Mouse (Mus musculus): ENCODE measurements around the gene 1700001F09Rik. TPM values are rescaled to one million over a fixed set of nuclear protein-coding genes. Genes with fewer than 3 reads are reported as not detected.

Gene 1700001F09Rik
- not detected for total RNA-seq (2023)

GRCm38 (mm10) chr14:43347711-43348110 is at the start of gene 1700001F09Rik:
1700001F09Rik (minus strand) TSS chr14:43347811.

DNA sequence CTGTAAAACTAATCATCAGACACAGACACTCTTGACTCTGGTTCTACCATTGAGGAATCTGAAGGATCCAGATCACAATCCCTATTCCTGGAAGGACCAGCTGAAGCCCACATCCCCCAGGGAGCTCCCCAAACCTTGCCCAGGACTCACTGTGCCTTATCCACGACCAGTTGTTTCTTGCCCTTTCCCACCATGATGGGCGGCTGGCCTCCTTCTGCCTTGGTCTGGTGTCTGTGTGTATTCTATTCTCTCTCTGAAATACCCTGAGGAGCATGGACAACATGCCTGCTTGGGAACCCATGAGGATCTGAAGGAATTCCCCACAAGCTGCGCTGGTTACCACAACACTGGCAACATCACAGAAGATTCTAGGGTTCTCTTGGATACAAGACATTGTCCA is 54.1 kb downstream of the 1700001F09Rik start, which contains the start of gene Gm8127:
Gm8127 (minus strand) TSS at position 330 of the 400 bp plus-strand sequence.

Other genes with a start within 250 kb of the 1700001F09Rik start
- gene Gm8104, start 247.2 kb downstream of the 1700001F09Rik start, total RNA-seq (2023): not detected
- not detected for gene Gm7233, start 167.9 kb downstream of the 1700001F09Rik start, total RNA-seq (2023)
- not detected for gene Gm8122, start 112.5 kb downstream of the 1700001F09Rik start, total RNA-seq (2023)
- not detected for gene Gm8126, start 89.2 kb downstream of the 1700001F09Rik start, total RNA-seq (2023)
- not detected for gene Gm9732, start 72.8 kb downstream of the 1700001F09Rik start, total RNA-seq (2023)
- gene Gm8127, start 54.0 kb downstream of the 1700001F09Rik start, total RNA-seq (2023): not detected
- not detected for gene Gm8138, start 68.5 kb upstream of the 1700001F09Rik start, total RNA-seq (2023)
- not detected for gene Gm5799, start 195.8 kb upstream of the 1700001F09Rik start, total RNA-seq (2023)
- gene Gm17654, start 231.3 kb upstream of the 1700001F09Rik start, total RNA-seq (2023): not detected